Mouse (Mus musculus) liver, embryonic 14.5 days (tissue): Measurements from ENCODE around the gene Zcchc17. TPM values are rescaled to one million over a fixed set of nuclear protein-coding genes. Genes with fewer than 3 reads are reported as not detected.
A peak's percentile ranks its signal among the peaks of the same experiment; 100 is the strongest.

Experiments used
- ATAC-seq: fragments of 200-750 bp; cut with Nextera tagmentation; 2 replicates; pipeline ENCODE4 v1.8.0; 2017; ENCODE audit warnings: moderate number of reproducible peaks, mild to moderate bottlenecking, moderate library complexity; ENCODE audit not compliant: insufficient read depth
- DNase-seq, 3 experiments: peaks; one replicate each; pipeline ENCODE4 v3.0.0-alpha.2; 2012 to 2013; ENCODE audit warnings: low read depth in 3 of 3, low spot score in 3 of 3
- H3K27ac ChIP-seq: fragments of 300-500 bp; sonication (generic); 2 replicates; pipeline ENCODE4 v1.5.1; 2014; ENCODE audit warnings: moderate library complexity, mild to moderate bottlenecking, control low read depth, inconsistent platforms
- H3K27me3 ChIP-seq: fragments of 300-500 bp; sonication (generic); 2 replicates; pipeline ENCODE4 v1.6.1; 2014; ENCODE audit warnings: mild to moderate bottlenecking, low read length, moderate library complexity; ENCODE audit not compliant: control insufficient read depth, insufficient read depth
- H3K36me3 ChIP-seq: fragments of 300-500 bp; sonication (generic); replicated peaks from 2 replicates; pipeline ENCODE4 v1.6.1; 2014; ENCODE audit warnings: low read depth; ENCODE audit not compliant: control insufficient read depth, insufficient read depth
- H3K4me1 ChIP-seq, 2 experiments: fragments of 200-500 bp in 1 of 2; fragments of 300-500 bp in 1 of 2; sonication (generic) in 1 of 2; replicated peaks; 2 replicates each; pipeline ENCODE4 v1.6.1; 2012 to 2014; ENCODE audit warnings: antibody characterized with exemption in 1 of 2, inconsistent platforms in 1 of 2, low read length in 1 of 2; ENCODE audit not compliant: control insufficient read depth in 2 of 2, insufficient read depth in 2 of 2
- H3K4me2 ChIP-seq: fragments of 300-500 bp; sonication (generic); 2 replicates; pipeline ENCODE4 v1.6.1; 2014; ENCODE audit warnings: low read depth, mild to moderate bottlenecking, control low read depth, moderate library complexity
- H3K4me3 ChIP-seq, 2 experiments: fragments of 200-500 bp in 1 of 2; fragments of 300-500 bp in 1 of 2; sonication (generic) in 1 of 2; 2 replicates each; pipeline ENCODE4 v1.5.1; 2012 to 2014; ENCODE audit warnings: low read depth in 2 of 2, low read length in 2 of 2, mild to moderate bottlenecking in 2 of 2, control low read depth in 1 of 2, inconsistent platforms in 1 of 2, moderate library complexity in 1 of 2; ENCODE audit not compliant: insufficient read depth in 1 of 2
- H3K9ac ChIP-seq: fragments of 300-500 bp; sonication (generic); replicated peaks from 2 replicates; pipeline ENCODE4 v1.6.1; 2014; ENCODE audit warnings: mild to moderate bottlenecking, control low read depth, moderate library complexity
- H3K9me3 ChIP-seq: fragments of 300-500 bp; sonication (generic); 2 replicates; pipeline ENCODE4 v1.6.1; 2016; ENCODE audit warnings: low read length, mixed read lengths; ENCODE audit not compliant: control insufficient read depth
- CTCF ChIP-seq: IDR thresholded peaks from 2 replicates; pipeline ENCODE4 v1.5.1; 2016; ENCODE audit warnings: antibody characterized with exemption, low read depth, control low read depth
- EP300 ChIP-seq: IDR thresholded peaks from 2 replicates; pipeline ENCODE4 v1.6.1; 2016; ENCODE audit warnings: antibody characterized with exemption, low read depth
- WGBS: fragments of 180-500 bp; shearing (Covaris S2); extraction: QIAGEN DNeasy Blood & Tissue Kit; methylation state at CpG from one replicate; pipeline ENCODE4 v1.1.7; 2014; ENCODE audit not compliant: insufficient replicate concordance; 5-methylcytosine and 5-hydroxymethylcytosine counted together
- polyA plus RNA-seq, 2 experiments: library from polyadenylated mRNA; depleted of rRNA in 1 of 2; stranded (reverse) in 1 of 2; unstranded in 1 of 2; fragments of >200 nt; fragmentation: Nextera tagmentation in 1 of 2; extraction: Ambion mirVana in 1 of 2; gene quantifications; 2 replicates each; pipeline versions ENCODE4 v1.2.1 to v1.2.3; 2012 to 2014

The Zcchc17 gene
- polyA plus RNA-seq, 2 experiments = 17.1 to 49.7 TPM

DNA sequence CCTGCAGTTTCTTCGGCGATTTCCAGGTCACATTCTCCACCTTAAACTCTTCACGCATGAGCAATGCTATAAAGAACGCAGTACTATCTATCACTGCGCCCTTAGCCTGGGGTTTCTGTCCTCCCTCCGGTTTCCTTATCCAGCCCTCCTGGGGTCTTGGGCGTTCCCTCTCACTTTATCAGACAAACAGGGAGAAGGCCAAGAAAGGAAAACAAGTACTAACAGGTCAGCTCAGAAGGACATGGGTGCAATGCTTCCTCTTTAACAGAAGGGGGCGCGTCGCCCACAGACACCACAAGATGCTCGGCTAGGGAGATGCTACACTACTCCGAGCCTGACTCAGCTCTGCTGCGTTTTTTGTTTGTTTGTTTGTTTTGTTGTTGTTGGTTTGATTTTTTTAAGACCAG lies 62.6 kb downstream of the Zcchc17 start:
- Histone ChIP-seq H3K27ac (peak overlapping the region; percentile 91), H3K4me3 (peak overlapping the region; percentile 38 to 49)

DNA sequence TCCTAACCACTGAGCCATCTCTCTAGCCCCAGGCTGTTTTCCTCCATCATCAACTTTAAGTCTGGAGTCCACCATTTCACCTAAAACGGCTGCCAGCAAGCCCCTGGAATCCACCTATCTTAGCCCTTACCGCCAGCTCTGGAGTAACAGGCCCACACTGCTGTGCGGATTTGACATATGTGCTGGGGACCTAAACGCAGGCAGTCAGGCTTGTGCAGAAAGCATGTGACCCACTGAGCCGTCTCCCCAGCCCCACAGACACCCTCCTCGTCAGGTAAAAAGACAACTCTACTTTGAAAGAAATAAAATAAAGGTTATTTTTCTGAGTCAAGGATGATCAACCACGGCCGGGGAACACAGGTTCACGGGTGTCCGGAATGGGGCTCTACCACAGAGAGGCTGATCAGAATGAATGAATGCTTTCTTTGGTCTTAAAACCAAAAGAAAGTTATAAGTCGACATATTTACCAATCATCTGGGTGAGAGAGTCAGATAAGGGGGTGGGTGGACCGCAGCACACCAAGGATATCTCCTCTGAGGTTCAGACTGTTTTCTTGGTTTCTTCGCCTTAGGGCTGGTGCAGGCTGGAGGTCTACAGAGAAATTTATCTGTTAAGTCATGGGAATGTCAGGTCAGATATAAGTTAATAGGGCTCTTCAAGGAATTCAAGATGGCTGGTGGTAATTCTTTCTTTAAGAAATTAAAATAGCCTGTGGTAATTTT lies 63.3 kb downstream of the Zcchc17 start:
- peak overlapping the region; percentile 81 for H3K9ac ChIP-seq
- TF ChIP-seq EP300 (peak; percentile 70), CTCF (no peak)
- peaks cover 40 to 49% of the 10 kb centered on the region in 2 experiments for H3K4me1 ChIP-seq
- H3K27ac ChIP-seq = peak overlapping the region; percentile 91
- peak; percentile 81 for ATAC-seq
- peak overlapping the region; percentile 49 for H3K4me3 ChIP-seq
- peak; percentile 66 to 76 (median 71) for DNase-seq
- H3K27me3 ChIP-seq = no peaks in the 10 kb centered on the region
- H3K4me2 ChIP-seq = peak overlapping the region; percentile 69
- WGBS = 22% methylated on average over 13 of the region's 13 CpGs
- H3K9me3 ChIP-seq = no peaks in the 10 kb centered on the region
- no peaks in the 10 kb centered on the region for H3K36me3 ChIP-seq

More for the DNA sequence above, 62.6 kb downstream of the Zcchc17 start:
- Histone ChIP-seq H3K27me3 (no peaks in the 10 kb centered on the region), H3K9ac (peak overlapping the region; percentile 81), H3K4me2 (peak overlapping the region; percentile 69), H3K36me3 (no peaks in the 10 kb centered on the region), H3K9me3 (no peaks in the 10 kb centered on the region), H3K4me1 (peaks cover 40 to 53% of the 10 kb centered on the region in 2 experiments)
- WGBS = 7% methylated on average over 13 of the region's 13 CpGs
- DNase-seq (peak; percentile 90 to 95 (median 92)), ATAC-seq (peak; percentile 85)
- TF ChIP-seq CTCF (peak; percentile 98), EP300 (peak; percentile 90)

DNA sequence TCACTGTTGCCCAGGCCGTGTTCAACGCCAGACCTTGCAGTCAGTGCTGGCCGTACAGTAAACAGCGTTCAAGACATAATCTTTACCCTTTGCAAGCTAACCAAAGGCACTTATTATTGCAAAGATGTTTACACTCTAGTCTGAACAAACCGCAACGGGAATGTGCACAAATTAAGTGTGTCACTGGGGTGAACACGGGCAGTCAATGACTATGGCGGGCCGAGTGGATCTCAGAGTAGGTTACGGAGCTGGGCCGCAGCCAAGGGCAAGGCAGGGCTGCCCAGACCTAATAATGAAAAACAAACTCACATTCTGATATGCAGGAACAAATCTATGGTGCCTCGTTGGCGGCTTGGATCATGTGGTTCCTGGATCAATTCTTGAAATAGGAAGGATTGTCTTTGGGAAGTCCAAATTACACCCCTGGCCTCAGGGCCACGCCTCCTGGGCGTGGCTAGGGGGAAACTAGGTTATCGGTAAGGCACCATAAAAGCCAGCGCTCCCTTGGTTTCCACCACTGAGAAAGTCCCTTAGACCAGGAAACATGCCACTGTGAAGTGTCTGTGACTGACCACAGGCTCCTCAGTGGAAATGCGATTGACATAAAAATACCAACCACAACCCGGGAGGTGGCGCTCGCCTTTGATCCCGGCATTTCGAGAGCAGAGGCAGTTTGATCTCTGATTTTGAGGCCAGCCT lies 64.5 kb downstream of the Zcchc17 start:
- Histone ChIP-seq H3K4me1 (peaks cover 40 to 49% of the 10 kb centered on the region in 2 experiments), H3K9ac (peak overlapping the region; percentile 81), H3K27ac (peak overlapping the region; percentile 91), H3K9me3 (no peaks in the 10 kb centered on the region), H3K27me3 (no peaks in the 10 kb centered on the region), H3K4me2 (peak overlapping the region; percentile 69), H3K4me3 (peak overlapping the region; percentile 49), H3K36me3 (no peaks in the 10 kb centered on the region)
- ATAC-seq (peak; percentile 27), DNase-seq (peak; percentile 73 to 87 (median 78))
- 38% methylated on average over 23 of the region's 23 CpGs for WGBS
- peak; percentile 30; the same call in 1 of the 2 replicates for TF ChIP-seq EP300
- TF ChIP-seq CTCF = peak; percentile 62

DNA sequence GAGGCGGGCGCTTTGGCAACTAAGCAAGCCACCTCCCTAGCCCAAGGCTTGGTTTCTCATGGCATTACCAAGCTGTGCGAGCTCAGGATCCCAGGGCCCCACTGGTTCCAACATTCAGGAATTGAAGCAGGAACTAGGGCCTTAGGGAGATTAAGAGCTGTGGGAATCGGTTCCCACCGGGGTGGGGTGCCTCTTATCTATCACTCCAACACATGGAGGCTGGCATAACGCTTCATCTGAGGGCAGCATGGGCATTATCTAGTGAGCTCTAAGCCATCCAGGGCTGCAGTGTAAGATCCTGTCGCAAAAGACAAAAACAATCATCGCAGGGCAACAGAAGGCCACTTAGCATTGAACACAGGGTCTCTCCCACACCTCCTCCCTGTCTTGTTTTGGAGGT lies 65.2 kb downstream of the Zcchc17 start:
- peak overlapping the region; percentile 69 for H3K4me2 ChIP-seq

DNA sequence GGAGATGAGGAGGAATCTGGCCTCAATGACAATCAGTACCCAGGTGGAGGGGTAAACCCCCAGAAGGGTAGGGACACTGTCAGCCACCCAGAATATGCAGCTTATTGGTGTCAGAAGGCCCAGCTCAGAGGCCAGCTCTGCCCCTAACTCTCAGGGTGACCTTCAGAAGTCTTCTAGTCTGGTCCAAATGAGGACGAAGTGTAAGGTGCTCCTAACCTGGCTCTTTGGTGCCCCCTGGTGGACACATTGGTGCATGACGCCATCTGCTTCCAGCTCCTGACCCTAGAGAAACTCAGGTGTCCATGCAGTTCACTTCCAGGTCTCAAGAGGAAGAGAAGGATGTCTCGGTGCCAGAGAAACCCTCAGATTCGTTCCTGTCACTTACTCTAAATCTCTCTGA lies 67.5 kb downstream of the Zcchc17 start:
- 1% methylated on average over 4 of the region's 4 CpGs for WGBS
- H3K27ac ChIP-seq = no peak overlapping the region
- ATAC-seq = no peak

More for the DNA sequence above, 65.2 kb downstream of the Zcchc17 start:
- peak overlapping the region in 1 of 2 experiments; percentile 49; a peak in 2 of 4 replicates for H3K4me3 ChIP-seq
- DNase-seq (peak; percentile 63 to 73 (median 70)), ATAC-seq (peak; percentile 33)
- H3K9me3 ChIP-seq = no peaks in the 10 kb centered on the region
- no peaks in the 10 kb centered on the region for H3K27me3 ChIP-seq
- H3K36me3 ChIP-seq = no peaks in the 10 kb centered on the region
- TF ChIP-seq CTCF = no peak
- peak; percentile 79 for TF ChIP-seq EP300
- H3K4me1 ChIP-seq = peaks cover 40 to 49% of the 10 kb centered on the region in 2 experiments
- WGBS = 32% methylated on average over 8 of the region's 8 CpGs
- peak overlapping the region; percentile 91 for H3K27ac ChIP-seq
- H3K9ac ChIP-seq = peak overlapping the region; percentile 81

More for the DNA sequence above, 67.5 kb downstream of the Zcchc17 start:
- peak; percentile 64 to 79 (median 69) for DNase-seq
- TF ChIP-seq CTCF (peak; percentile 99), EP300 (no peak)
- Histone ChIP-seq H3K4me1 (peaks cover 31 to 38% of the 10 kb centered on the region in 2 experiments), H3K4me3 (no peak overlapping the region), H3K4me2 (no peak overlapping the region), H3K9ac (no peak overlapping the region), H3K27me3 (no peaks in the 10 kb centered on the region; the same call in 1 of the 2 replicates), H3K36me3 (no peaks in the 10 kb centered on the region), H3K9me3 (no peaks in the 10 kb centered on the region)
